Comparison of ENCODE assay signal across 13 mouse cellular contexts in genomic region chr11:20559951-20560642, GRCm38 (mm10). TPM values are rescaled to one million over a fixed set of nuclear protein-coding genes. Genes with fewer than 3 reads are reported as not detected.
DNase-seq lines count a peak whose midpoint lies in the region; ATAC-seq lines count a peak whose summit lies in the region.
"Had no signal": no experiment of that assay in that cellular context is flagged by ENCODE, and none has a peak within 500 bp of the region (broad histone marks: within the 10 kb centered on the region; RNA-seq: fewer than 3 reads in every experiment).

No protein-coding gene starts in this region.

- H3K27ac ChIP-seq in intestine, embryonic 14.5 days (ENCODE audit: low read depth): no peak overlapping the region
- H3K27ac ChIP-seq in intestine, embryonic 16.5 days (ENCODE audit: low read length): no peak overlapping the region
- peak overlapping the region; percentile 44; the same call in 1 of the 2 replicates for H3K27ac ChIP-seq in limb, embryonic 11.5 days (replicated peaks; ENCODE audit: low read depth, low read length)
- H3K27ac ChIP-seq: forebrain, embryonic 13.5 days; gastrocnemius, adult 2 months had no signal

- 57% methylated on average over 10 of the region's 10 CpGs for WGBS in intestine, embryonic 14.5 days
- 62% methylated on average over 10 of the region's 10 CpGs for WGBS in intestine, embryonic 16.5 days
- WGBS in limb, embryonic 11.5 days: 49% methylated on average over 10 of the region's 10 CpGs

- DNase-seq in intestine, embryonic 14.5 days (ENCODE audit: low spot score): peak; percentile 47
- DNase-seq in c-Kit-positive CD71-positive TER-119-positive erythroid progenitor cells, embryonic 14.5 days (ENCODE audit: low spot score): peak; percentile 38
- DNase-seq in limb, embryonic 11.5 days (ENCODE audit: low spot score): no peak
- DNase-seq in cerebellum, adult 9-10 months: no peak
- DNase-seq in cerebellum, postnatal 14 days: no peak
- DNase-seq: cerebellum, adult 11-12 months; gastrocnemius, adult 2 months; layer of hippocampus, adult 9-11 months; thymus, adult 18-20 months had no signal

- no peak for ATAC-seq in intestine, embryonic 14.5 days (replicated peaks; ENCODE audit: low FRiP score, low TSS enrichment, low read depth)
- no peak for ATAC-seq in intestine, embryonic 16.5 days
- no peak for ATAC-seq in limb, embryonic 11.5 days (ENCODE audit: insufficient number of reproducible peaks, low FRiP score, low TSS enrichment, low read depth)
- ATAC-seq in megakaryocyte progenitor cell, adult 5-6 weeks (replicated peaks; ENCODE audit: poor library complexity): 0 out of 2 replicates have a peak, but pooled peaks have one; percentile 14

- no peak overlapping the region for H3K4me3 ChIP-seq in intestine, embryonic 14.5 days (ENCODE audit: low read depth, low read length)
- no peak overlapping the region for H3K4me3 ChIP-seq in intestine, embryonic 16.5 days (ENCODE audit: low read length)
- H3K4me3 ChIP-seq in limb, embryonic 11.5 days (ENCODE audit: low read depth, low read length): no peak overlapping the region
- H3K4me3 ChIP-seq: forebrain, embryonic 13.5 days; megakaryocyte, embryonic 14.5 days had no signal

- no peak overlapping the region for H3K9ac ChIP-seq in intestine, embryonic 14.5 days (ENCODE audit: low read length)
- no peak overlapping the region for H3K9ac ChIP-seq in intestine, embryonic 16.5 days (ENCODE audit: low read depth, low read length)
- H3K9ac ChIP-seq in limb, embryonic 11.5 days (ENCODE audit: low read length): no peak overlapping the region
- H3K9ac ChIP-seq: forebrain, embryonic 13.5 days had no signal

- H3K4me2 ChIP-seq in intestine, embryonic 14.5 days (ENCODE audit: low read length): no peak overlapping the region
- H3K4me2 ChIP-seq in intestine, embryonic 16.5 days (ENCODE audit: low read depth, low read length): no peak overlapping the region; the same call in 1 of the 2 replicates
- no peak overlapping the region for H3K4me2 ChIP-seq in limb, embryonic 11.5 days (ENCODE audit: low read depth, severe bottlenecking)

- no peaks in the 10 kb centered on the region for H3K9me3 ChIP-seq in intestine, embryonic 14.5 days (ENCODE audit: control insufficient read depth, low read length)
- H3K9me3 ChIP-seq in intestine, embryonic 16.5 days (ENCODE audit: control insufficient read depth, low read length): no peaks in the 10 kb centered on the region
- no peaks in the 10 kb centered on the region for H3K9me3 ChIP-seq in limb, embryonic 11.5 days (ENCODE audit: control insufficient read depth, low read length)

- no peaks in the 10 kb centered on the region for H3K27me3 ChIP-seq in intestine, embryonic 14.5 days (replicated peaks; ENCODE audit: control insufficient read depth, insufficient read depth, low read length)
- 0 out of 2 replicates have a peak, but pooled peaks cover 2% of the 10 kb centered on the region for H3K27me3 ChIP-seq in intestine, embryonic 16.5 days (replicated peaks; ENCODE audit: control insufficient read depth, insufficient read depth, low read length)
- H3K27me3 ChIP-seq in limb, embryonic 11.5 days (ENCODE audit: control insufficient read depth, insufficient read depth, low read length): no peaks in the 10 kb centered on the region
- H3K27me3 ChIP-seq: forebrain, embryonic 13.5 days; megakaryocyte, embryonic 14.5 days had no signal

- no peaks in the 10 kb centered on the region for H3K36me3 ChIP-seq in intestine, embryonic 14.5 days (ENCODE audit: control insufficient read depth, insufficient read depth, low read length)
- no peaks in the 10 kb centered on the region for H3K36me3 ChIP-seq in intestine, embryonic 16.5 days (ENCODE audit: control insufficient read depth, insufficient read depth, low read length)
- no peaks in the 10 kb centered on the region for H3K36me3 ChIP-seq in limb, embryonic 11.5 days (ENCODE audit: control insufficient read depth, insufficient read depth, low read length)

- H3K4me1 ChIP-seq in intestine, embryonic 14.5 days (replicated peaks; ENCODE audit: control insufficient read depth, insufficient read depth, low read length): peaks cover 20% of the 10 kb centered on the region
- peaks cover 22% of the 10 kb centered on the region for H3K4me1 ChIP-seq in intestine, embryonic 16.5 days (ENCODE audit: control insufficient read depth, insufficient read depth, low read length)
- peaks cover 5% of the 10 kb centered on the region; the same call in 1 of the 2 replicates for H3K4me1 ChIP-seq in limb, embryonic 11.5 days (ENCODE audit: control insufficient read depth, insufficient read depth, low read length)

RNA-seq across cellular contexts. Expression of gene Sertad2, which starts 17.0 kb away (rescaled TPM):
- 26.2 and 27.1 TPM in 2 replicates for polyA plus RNA-seq in intestine, embryonic 14.5 days (2014; fragmentation: Nextera tagmentation; extraction: Ambion mirVana)
- polyA plus RNA-seq in intestine, embryonic 16.5 days (2015; fragmentation: Nextera tagmentation; extraction: Ambion mirVana): 41.3 and 43.2 TPM in 2 replicates
- polyA plus RNA-seq in limb, embryonic 11.5 days (2014; fragmentation: Nextera tagmentation; extraction: Ambion mirVana): 23.6 and 25.8 TPM in 2 replicates
- total RNA-seq in megakaryocyte progenitor cell, adult 5-6 weeks (2015): 8.8 and 11.3 TPM in 2 replicates
- 6.9 and 9.4 TPM in 2 replicates for total RNA-seq in megakaryocyte progenitor cell, adult 5-6 weeks (2017)

Comparison
In these comparisons a context has a peak if more than half of its experiments do, and no peak if none do; other contexts are left out.
1. DNase-seq: peak in intestine, embryonic 14.5 days (single experiment) and c-Kit-positive CD71-positive TER-119-positive erythroid progenitor cells, embryonic 14.5 days (single experiment); none in limb, embryonic 11.5 days (single experiment), cerebellum, adult 9-10 months (single experiment) and cerebellum, postnatal 14 days (0 of 2).